In the genomic region with DNA sequence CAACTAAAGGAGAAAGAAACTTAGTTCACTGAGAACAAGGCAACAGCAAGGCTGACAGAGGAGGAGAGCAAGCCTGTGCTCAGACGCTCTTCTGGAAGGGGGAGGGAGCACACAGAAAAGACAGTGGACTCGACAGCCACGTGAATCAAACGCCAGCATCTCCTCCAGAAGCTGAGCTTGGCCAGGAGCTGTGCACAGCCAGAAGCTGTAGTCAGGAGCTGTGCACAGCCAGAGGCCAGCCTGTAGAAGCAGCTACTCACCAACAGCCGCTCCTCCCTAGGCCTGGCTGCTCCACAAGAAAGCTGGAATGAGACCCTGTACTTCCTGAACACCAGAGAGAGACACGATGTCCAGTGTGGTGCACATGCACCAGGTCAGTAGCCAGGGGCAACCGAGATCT, we compare ENCODE assay signal across 11 mouse cellular contexts. TPM values are rescaled to one million over a fixed set of nuclear protein-coding genes. Genes with fewer than 3 reads are reported as not detected.
DNase-seq lines count a peak whose midpoint lies in the region; ATAC-seq and TF ChIP-seq lines count a peak whose summit lies in the region.
"Had no signal": no experiment of that assay in that cellular context is flagged by ENCODE, and none has a peak within 500 bp of the region (broad histone marks: within the 10 kb centered on the region; RNA-seq: fewer than 3 reads in every experiment).

No protein-coding gene starts in this region.

- no peaks in the 10 kb centered on the region for H3K27me3 ChIP-seq in limb, embryonic 15.5 days

- 42% methylated on average over 7 of the region's 7 CpGs for WGBS in limb, embryonic 15.5 days

- no peak overlapping the region for H3K4me2 ChIP-seq in limb, embryonic 15.5 days
- H3K4me2 ChIP-seq: liver, embryonic 11.5 days; neural tube, embryonic 12.5 days had no signal

- ATAC-seq in frontal cortex, adult (ENCODE audit: low TSS enrichment): peak; percentile 42; the same call in 1 of the 2 replicates
- ATAC-seq in common myeloid progenitor, adult 5-6 weeks (replicated peaks; ENCODE audit: low read depth, poor library complexity, severe bottlenecking): 0 out of 2 replicates have a peak, but pooled peaks have one; percentile 1
- no peak for ATAC-seq in limb, embryonic 15.5 days (ENCODE audit: insufficient number of reproducible peaks, low FRiP score, low TSS enrichment, low read depth)

- no peak for TF ChIP-seq CTCF in layer of hippocampus, adult 2 months (conservative IDR thresholded peaks at IDR 0.05)

- no peaks in the 10 kb centered on the region for H3K36me3 ChIP-seq in limb, embryonic 15.5 days

- H3K27ac ChIP-seq in layer of hippocampus, adult 2 months: peak overlapping the region; percentile 55
- H3K27ac ChIP-seq in limb, embryonic 15.5 days: peak overlapping the region; percentile 51; the same call in 1 of the 2 replicates
- H3K27ac ChIP-seq: neural tube, embryonic 12.5 days had no signal

- peaks cover 53% of the 10 kb centered on the region for H3K4me1 ChIP-seq in limb, embryonic 15.5 days

- no peaks in the 10 kb centered on the region for H3K9me3 ChIP-seq in limb, embryonic 15.5 days
- H3K9me3 ChIP-seq: neural tube, embryonic 12.5 days had no signal

- DNase-seq in frontal cortex, adult 2 months (ENCODE audit: extremely low spot score in 1 of 2, low spot score in 1 of 2): no peak
- no peak for DNase-seq in layer of hippocampus, adult 2 months (ENCODE audit: low spot score in 2 of 2)
- no peak for DNase-seq in layer of hippocampus, adult 9-11 months
- DNase-seq in layer of hippocampus, adult 9-10 months (ENCODE audit: low spot score): no peak
- no peak for DNase-seq in adrenal gland, adult 2 months
- DNase-seq: cerebellum, adult 2 months had no signal

- H3K9ac ChIP-seq in limb, embryonic 15.5 days: no peak overlapping the region
- H3K9ac ChIP-seq: neural tube, embryonic 12.5 days had no signal

- H3K4me3 ChIP-seq in layer of hippocampus, adult 2 months: no peak overlapping the region
- no peak overlapping the region for H3K4me3 ChIP-seq in limb, embryonic 15.5 days
- H3K4me3 ChIP-seq: neural tube, embryonic 12.5 days had no signal

RNA-seq across cellular contexts. Expression of gene Sipa1l2, which starts 37.4 kb away (rescaled TPM):
- polyA plus RNA-seq in frontal cortex, adult 2 months (2012; rRNA removed): 26.7 and 29.7 TPM in 2 replicates
- total RNA-seq in layer of hippocampus, adult 2 months (2021): 10 to 100 TPM; 69.5 to 72.1 TPM
- 0.53 and 1.1 TPM in 2 replicates for total RNA-seq in common myeloid progenitor, adult 5-6 weeks (2017)
- 12.0 and 12.7 TPM in 2 replicates for polyA plus RNA-seq in limb, embryonic 15.5 days (2015; fragmentation: Nextera tagmentation; extraction: Ambion mirVana)
- 10 to 100 TPM; 43.5 to 55.8 TPM for total RNA-seq in adrenal gland, adult 2 months (2021)
- 36.0 and 51.6 TPM in 2 replicates for polyA plus RNA-seq in adrenal gland, adult 2 months (2012; rRNA removed)

Comparison
In these comparisons a context has a peak if more than half of its experiments do, and no peak if none do; other contexts are left out.
1. RNA of gene Sipa1l2, which starts 37.4 kb away (total RNA-seq): 69.5 to 72.1 TPM in layer of hippocampus, adult 2 months and 43.5 to 55.8 TPM in adrenal gland, adult 2 months; 0.53 to 1.1 TPM in common myeloid progenitor, adult 5-6 weeks; every median in the first group is over 10 times any median in the second.